ENCODE assay signal across 14 mouse cellular contexts in the genomic region with DNA sequence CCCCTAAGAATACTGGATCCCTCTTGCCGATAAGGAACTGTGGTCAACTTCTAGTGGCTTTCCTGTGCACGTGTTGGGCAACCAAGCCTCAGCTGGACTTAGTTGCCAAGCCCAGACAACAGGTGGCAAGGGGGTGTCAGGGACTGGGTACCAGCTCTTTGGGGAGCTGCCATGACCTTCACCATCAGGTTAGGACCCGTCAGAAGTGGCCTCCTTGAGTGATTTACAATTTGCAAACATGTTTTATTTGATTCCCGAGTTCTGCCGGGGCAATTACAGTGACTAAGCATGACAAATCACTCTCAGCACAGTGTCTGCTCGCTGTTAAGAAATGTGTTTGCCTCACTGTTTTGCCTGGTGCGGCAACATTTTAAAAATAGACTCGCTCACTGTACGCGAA. TPM values are rescaled to one million over a fixed set of nuclear protein-coding genes. Genes with fewer than 3 reads are reported as not detected.
DNase-seq lines count a peak whose midpoint lies in the region; TF ChIP-seq lines count a peak whose summit lies in the region.
"Had no signal": no experiment of that assay in that cellular context is flagged by ENCODE, and none has a peak within 500 bp of the region (broad histone marks: within the 10 kb centered on the region; RNA-seq: fewer than 3 reads in every experiment).

No protein-coding gene starts in this region.

- H3K4me3 ChIP-seq in bone marrow, adult 2 months (replicated peaks; ENCODE audit: control insufficient read depth, low read depth, low read length), result peak overlapping the region; percentile 16
- H3K4me3 ChIP-seq in macrophage (ENCODE audit: inconsistent target), result no peak overlapping the region
- H3K4me3 ChIP-seq: neural tube, embryonic 15.5 days had no signal

- peaks cover 9% of the 10 kb centered on the region; the same call in 1 of the 2 replicates for H3K79me2 ChIP-seq in macrophage (ENCODE audit: inconsistent target)

- no peak for TF ChIP-seq POLR2A in bone marrow, adult 2 months (IDR thresholded peaks at IDR 0.05; ENCODE audit: borderline replicate concordance, control insufficient read depth, low read depth, low read length)

- peak; percentile 25 to 70 for DNase-seq in layer of hippocampus, adult 18-20 months (ENCODE audit: low spot score in 2 of 2)
- no peak for DNase-seq in layer of hippocampus, adult 9-11 months
- DNase-seq in MN1 (ENCODE audit: low spot score), result peak; percentile 65
- DNase-seq in natural killer cell, adult 2 months (ENCODE audit: low spot score in 2 of 2), result no peak
- DNase-seq in heart, postnatal 4 days, result no peak
- DNase-seq in spleen, adult 12 weeks (ENCODE audit: low spot score), result no peak
- DNase-seq: gastrocnemius, postnatal 10 days; heart, postnatal 14 days; spleen, adult 18-20 months had no signal

- peak overlapping the region; percentile 60 for H3K27ac ChIP-seq in bone marrow, adult 2 months (ENCODE audit: control insufficient read depth, insufficient read depth, low read depth, low read length, poor library complexity)
- peak overlapping the region; percentile 43 for H3K27ac ChIP-seq in macrophage
- H3K27ac ChIP-seq: kidney, postnatal 0 days; neural tube, embryonic 15.5 days had no signal

- no peaks in the 10 kb centered on the region for H3K36me3 ChIP-seq in macrophage (ENCODE audit: inconsistent target)
- H3K36me3 ChIP-seq: neural tube, embryonic 15.5 days had no signal

- WGBS in bone marrow, adult 2 months, result 5% methylated on average over 10 of the region's 10 CpGs
- 6% methylated on average over 10 of the region's 10 CpGs for WGBS in macrophage (ENCODE audit: missing documents)

- peaks cover 6% of the 10 kb centered on the region for H3K4me1 ChIP-seq in bone marrow, adult 2 months (ENCODE audit: control insufficient read depth, insufficient read depth, low read length)

- TF ChIP-seq CTCF in bone marrow, adult 2 months (IDR thresholded peaks at IDR 0.05; ENCODE audit: control insufficient read depth, insufficient read depth, low read length), result no peak

RNA-seq across cellular contexts. Expression of a gene that starts 7.9 kb away (rescaled TPM):
- 10 to 100 TPM; 21.4 to 22.4 TPM for total RNA-seq in layer of hippocampus, adult 18-20 months (2021)
- polyA plus RNA-seq in bone marrow, adult 2 months (2011; ENCODE audit: insufficient read depth, insufficient read length, low replicate concordance, missing spikeins), result 8.9 and 14.2 TPM in 2 replicates
- total RNA-seq in macrophage (2018; cell fraction: chromatin; rRNA removed), result 10 to 100 TPM in 6 of 26 experiments, 1 to 10 TPM in 20; 1.4 to 55.1 (median 3.8) TPM
- 100 to 1,000 TPM in 9 of 26 experiments, 10 to 100 TPM in 17; 13.7 to 217 (median 83.3) TPM for total RNA-seq in macrophage (2018; cell fraction: cytosol; rRNA removed)
- total RNA-seq in macrophage (2018; cell fraction: nucleus; rRNA removed), result 10 to 100 TPM in 24 of 26 experiments, 1 to 10 TPM in 2; 7.7 to 94.0 (median 33.4) TPM
- 58.4 to 104 TPM (median 95.9 TPM) in 3 replicates for polyA plus RNA-seq in macrophage (2018)
- total RNA-seq in heart, postnatal 4 days (2021), result 1 to 10 TPM; 3.2 to 4.0 TPM

RNA-seq across cellular contexts. Expression of a gene that starts 59.2 kb away (rescaled TPM):
- 10 to 100 TPM; 39.2 to 44.8 TPM for total RNA-seq in layer of hippocampus, adult 18-20 months (2021)
- 1.5 TPM in 1 of 2 replicates, not detected in the other for polyA plus RNA-seq in bone marrow, adult 2 months (2011; ENCODE audit: insufficient read depth, insufficient read length, low replicate concordance, missing spikeins)
- total RNA-seq in macrophage (2018; cell fraction: chromatin; rRNA removed), result not detected
- not detected for total RNA-seq in macrophage (2018; cell fraction: cytosol; rRNA removed)
- not detected for total RNA-seq in macrophage (2018; cell fraction: nucleus; rRNA removed)
- polyA plus RNA-seq in macrophage (2018), result not detected in 3 replicates
- total RNA-seq in heart, postnatal 4 days (2021), result under 1 TPM; 0.38 to 0.45 TPM
- total RNA-seq: MEL had no signal

Comparison
In these comparisons a context has a peak if more than half of its experiments do, and no peak if none do; other contexts are left out.
1. DNase-seq: peak in layer of hippocampus, adult 18-20 months (2 of 2) and MN1 (single experiment); none in layer of hippocampus, adult 9-11 months (single experiment), natural killer cell, adult 2 months (0 of 2), heart, postnatal 4 days (single experiment) and spleen, adult 12 weeks (single experiment).
2. RNA of a gene that starts 7.9 kb away (total RNA-seq): 21.4 to 22.4 TPM in layer of hippocampus, adult 18-20 months; 3.2 to 4.0 TPM in heart, postnatal 4 days; every median in the first group is over 4 times any median in the second.
3. RNA of a gene that starts 59.2 kb away (total RNA-seq): 39.2 to 44.8 TPM in layer of hippocampus, adult 18-20 months; 0.38 to 0.45 TPM in heart, postnatal 4 days; every median in the first group is over 10 times any median in the second.